Mouse (Mus musculus) fat pad, adult 2 months (tissue): ENCODE results near the gene Ap2a2.

Experiments
- DNase-seq: peaks from one replicate; pipeline ENCODE4 v3.0.0-alpha.2; 2011; ENCODE audit warnings: low read depth, low spot score; ENCODE audit errors: extremely low read depth

The Ap2a2 gene

DNA sequence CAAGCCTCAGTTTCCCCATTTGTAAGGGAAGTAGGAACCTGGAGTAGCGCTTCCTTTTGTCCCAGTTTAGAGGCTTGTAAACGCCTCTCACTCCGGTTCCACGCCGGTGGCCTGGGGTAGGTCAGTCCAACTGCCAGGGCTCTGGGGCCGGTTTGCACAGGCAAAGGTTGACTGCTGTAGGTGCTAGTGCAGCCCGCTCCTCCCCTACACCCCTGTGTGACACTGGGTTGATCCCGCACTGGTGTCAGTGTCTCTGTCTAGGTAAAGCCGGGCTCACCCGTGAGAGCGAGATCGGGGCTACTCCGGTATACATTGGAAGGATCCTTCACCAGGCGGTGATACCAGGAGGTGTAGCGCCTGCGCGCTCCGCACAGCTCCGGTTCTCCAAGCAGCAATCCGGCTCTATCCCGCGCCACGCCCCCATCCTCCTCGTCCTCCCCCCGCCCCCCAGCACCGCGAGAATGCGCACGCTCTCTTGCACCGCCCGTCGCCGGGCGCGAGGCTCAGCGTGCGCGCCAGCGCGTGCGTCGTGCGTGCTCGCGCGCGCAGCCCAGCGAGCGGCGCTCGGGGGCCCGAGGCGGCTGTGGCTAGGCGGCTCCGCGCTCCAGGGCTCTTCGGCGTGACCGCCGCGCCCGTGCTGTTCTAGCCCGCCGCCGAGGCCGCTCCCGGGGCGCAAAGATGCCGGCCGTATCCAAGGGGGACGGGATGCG lies at the start of gene Ap2a2:
Gene Ap2a2 (plus strand): TSS at position 492 of the 710 bp plus-strand sequence.
- no peak for DNase-seq

DNA sequence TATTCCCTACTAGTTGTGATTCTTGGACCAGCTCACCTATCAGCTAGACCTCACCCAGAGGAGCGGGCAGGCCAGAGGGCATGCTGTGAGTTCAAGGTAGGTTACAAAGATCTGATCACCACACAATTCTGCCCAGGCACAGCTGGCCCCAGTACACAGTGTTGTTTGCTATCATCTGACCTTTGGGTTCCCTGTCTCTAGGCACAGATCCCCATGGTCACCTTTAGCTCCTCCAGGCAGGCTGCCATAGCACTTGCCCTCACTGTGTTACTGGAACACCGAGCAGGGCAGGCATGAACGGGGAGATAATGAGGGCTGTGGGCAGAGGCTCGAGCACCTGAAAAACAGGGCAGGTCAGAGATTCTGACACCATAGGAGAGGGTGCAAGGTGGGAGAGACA lies 44.3 kb upstream of the Ap2a2 start:
- no peak for DNase-seq

DNA sequence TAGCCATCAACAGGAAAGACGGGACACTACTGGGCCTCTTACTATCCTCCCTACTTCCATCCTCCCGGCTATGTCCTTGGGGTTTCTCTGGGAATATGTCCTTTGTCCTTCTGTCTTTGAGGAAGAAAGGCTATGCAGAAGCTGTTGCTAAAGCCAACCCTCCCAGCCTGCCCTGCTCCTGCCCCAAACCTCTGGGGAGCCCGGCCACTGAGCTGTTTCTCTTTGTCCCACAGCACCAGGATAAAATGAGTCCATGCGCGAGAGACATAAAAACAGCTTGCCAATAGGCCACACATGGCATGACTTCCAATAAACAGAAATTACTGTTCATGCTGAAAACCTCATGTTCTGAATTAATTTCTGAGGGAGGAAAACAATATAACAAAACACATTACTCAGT lies 43.7 kb upstream of the Ap2a2 start:
- no peak for DNase-seq

DNA sequence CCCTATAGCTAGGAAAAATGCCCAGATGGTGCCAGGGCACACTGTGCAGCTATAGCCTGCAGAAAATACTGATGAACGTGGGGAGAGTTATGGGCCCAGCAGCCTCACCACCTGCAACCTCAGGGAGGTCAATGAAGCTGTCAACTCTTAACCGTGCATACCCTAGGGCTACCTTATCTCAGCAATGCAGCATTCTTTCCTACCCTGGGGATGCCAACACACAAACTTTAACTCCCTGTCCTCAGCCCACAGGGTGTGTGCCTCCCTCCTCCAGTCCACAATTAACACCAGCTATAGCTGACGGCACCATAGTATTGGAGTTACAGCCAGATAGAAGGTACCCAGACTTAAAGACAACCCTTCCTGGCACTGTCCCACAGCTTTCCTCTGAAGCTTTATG lies 43.0 kb upstream of the Ap2a2 start:
- DNase-seq, result no peak

DNA sequence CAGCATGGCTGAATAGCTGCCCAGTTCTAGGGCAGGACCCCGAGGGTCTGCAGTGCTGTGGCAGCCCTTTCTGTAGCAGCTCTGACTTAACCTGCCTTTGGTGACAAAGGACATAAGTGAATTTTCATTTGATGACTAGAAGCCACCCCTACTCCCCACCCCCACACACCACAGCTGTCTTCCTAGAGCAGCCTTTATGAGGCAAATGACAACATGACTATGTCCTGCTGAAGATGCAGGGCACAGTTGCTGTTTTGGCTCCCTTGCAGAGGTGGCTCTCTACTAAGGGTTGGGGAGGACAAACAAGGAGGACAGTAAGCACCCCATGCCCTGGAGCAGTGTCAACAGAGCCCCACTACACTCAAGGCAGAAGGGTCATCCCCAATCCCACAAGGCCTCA lies 42.2 kb upstream of the Ap2a2 start:
- no peak for DNase-seq

DNA sequence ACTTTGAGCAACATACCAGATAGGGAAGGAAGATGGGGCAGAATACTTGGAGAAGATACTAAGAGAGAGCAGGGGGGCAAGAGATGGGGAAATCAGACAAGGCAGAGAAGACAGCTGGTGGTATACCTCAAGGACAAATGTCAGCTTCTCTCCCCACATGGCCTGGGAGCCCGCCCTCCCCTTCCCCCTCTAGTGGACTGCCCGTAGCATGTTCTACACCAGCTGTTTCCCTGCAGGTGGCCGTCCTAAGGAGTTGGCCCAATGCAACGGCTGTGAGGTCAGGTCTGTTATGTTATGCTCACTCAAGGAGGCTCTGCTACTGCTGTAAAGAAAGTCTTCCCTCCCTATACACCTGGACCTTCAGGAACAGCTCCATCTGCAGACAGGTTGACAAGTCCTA lies 39.0 kb upstream of the Ap2a2 start:
- DNase-seq, result no peak

DNA sequence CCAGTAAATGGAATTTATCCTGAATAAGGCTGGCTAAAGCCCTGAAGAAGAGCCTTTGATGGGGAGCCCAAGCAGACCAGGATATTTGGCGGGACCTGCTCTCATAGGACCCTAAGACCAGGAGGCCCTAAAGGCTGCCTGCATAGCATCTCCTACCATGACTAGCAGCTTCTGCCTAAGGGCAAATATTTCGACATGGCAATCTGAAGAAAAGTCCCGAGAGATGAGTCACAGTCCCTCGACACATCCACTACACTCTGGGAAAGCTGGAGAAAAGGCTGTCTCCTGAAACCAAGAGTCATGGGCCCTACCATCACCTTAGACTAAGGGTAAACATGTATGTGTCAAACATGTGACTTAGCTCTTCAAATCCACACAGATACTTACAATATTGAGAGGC lies 37.7 kb upstream of the Ap2a2 start:
- no peak for DNase-seq

DNA sequence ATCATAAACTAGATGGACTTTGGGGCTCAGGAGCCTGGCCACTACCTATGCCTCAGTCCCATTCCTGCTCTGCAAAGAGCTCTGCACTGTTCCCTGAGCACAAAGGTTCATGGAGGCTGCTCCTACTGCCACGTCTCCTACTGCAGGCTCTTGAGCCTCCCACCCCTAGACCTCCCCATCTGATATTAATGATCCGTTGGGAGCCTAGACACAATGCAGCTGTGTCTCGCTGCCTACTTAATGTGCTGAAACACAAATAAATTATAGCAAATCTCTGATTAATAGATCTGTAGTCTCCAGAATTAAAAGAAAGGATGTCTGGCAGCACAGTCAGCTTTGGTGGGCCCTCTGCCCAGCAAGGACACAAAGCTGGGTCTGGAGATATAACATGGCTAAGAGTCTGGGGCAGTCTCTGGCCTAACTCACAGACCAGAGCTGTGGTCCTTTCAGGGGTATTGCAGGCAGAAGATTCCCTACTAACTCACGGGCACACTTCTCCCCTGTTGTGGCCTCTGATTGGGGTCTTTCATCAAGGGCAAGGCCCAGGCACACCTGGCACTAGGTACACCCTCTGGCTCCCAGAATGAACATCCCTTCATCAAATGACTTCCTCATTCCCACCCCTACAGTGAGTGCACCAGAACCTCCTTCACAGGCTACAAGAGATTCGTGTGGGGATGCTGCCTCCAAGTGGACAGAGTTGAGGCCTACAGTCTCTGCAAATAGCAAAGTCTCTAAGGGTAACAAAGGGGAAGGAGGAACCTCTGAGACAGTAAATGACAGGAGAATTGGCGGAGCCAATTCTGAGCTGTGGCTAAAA lies 37.0 kb upstream of the Ap2a2 start:
- DNase-seq, result no peak

DNA sequence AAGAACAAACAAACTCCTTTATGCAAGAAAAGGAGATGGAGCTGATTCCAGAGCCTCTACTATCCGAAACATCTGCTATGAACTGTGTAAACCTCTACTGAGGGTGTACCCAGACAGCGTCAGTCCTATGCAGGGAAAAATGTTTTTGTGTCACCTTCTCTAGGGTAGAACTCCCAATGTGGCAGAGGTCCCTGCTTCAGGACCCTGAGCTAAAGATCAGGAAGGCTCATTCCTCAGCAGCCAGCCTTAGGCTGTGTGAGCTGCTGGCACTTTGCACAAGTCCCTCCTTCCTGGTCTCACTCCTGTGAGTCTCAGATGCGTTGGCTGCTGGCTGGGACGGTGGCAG lies 36.4 kb upstream of the Ap2a2 start:
- DNase-seq, result no peak

DNA sequence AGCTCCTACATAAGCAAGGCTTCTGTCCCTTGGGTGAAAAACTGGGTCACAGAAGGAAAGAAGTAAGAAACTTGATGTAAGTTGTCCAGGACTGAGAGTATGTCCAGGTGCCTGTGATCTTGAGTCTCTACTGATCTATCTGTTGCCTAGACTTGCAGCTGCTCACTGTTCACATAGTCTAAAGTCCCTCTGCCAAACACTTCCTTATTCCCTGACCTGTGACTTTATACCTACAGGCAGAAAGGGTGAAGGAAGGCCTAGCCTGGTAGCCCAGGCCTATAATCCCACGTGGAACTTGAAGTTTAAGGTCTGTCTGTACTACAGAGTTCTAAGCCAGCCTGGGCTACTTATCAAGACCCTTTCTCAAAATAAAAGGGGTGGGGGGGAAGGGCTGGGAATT lies 26.4 kb upstream of the Ap2a2 start:
- DNase-seq, result no peak

DNA sequence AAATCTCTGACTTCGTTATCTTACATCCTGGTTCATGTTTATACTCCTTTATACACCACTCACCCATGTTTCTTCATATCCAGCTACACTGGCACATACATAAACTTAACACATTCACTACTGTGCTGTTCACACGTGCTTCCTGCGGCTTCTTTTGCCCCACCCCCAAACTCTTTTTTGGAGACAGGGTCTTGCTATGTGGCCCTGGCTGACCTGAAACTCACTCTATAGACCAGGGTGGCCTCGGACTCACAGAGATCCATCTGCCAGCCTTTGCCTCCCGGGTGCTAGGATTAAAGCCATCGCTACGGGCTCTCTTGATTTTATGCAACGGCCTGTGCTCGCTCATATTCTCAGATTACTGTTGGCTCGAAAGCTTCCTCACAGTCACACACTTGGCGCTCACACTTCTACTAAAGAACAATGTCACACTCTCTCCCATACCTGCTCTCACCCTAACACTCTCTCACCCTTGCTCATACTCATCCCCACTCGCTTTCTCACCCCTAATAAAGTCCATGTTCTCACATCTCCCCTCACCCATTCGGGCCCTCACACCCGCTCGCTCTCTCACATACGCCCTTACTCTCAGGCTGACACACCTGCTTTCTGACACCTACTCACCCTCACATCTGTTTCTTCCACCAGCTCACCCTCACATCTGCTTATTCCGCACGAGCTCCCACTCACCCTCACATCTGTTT lies 23.0 kb upstream of the Ap2a2 start:
- DNase-seq, result no peak

DNA sequence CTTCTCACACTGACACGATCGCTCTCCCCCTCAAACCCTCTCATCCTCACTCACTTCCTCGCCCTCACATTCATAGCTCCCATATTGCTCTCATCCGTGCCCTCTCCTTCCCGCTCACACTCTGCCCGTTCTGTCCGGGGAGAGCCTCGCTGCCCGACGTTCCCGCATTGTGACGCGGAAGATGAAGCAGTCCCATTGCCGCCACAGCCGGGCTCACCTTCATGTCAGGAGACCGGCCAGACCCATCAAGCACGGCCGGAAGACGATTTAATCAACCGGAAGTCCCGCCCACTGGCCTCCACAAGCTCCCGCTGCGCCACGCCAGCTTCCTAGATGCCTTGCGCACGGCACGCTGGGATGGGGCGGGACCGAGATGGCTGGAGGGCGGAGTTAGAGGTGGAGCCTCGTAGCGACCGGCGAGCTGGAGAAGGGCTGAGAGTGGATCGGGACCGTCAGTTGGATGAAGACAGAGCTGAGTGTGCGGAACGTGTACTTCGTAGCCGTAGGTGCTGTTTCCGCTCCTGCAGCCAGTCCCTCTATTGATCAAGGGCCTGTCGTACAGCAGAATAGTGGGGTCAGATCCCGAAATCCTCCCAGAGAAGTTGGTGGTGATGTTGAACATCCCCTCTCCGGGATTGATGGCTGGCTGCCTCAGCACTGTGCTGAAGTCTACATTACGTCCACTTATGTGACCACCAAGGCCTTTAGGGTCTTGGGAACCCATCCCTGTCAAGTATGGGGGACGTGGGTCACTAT lies 22.2 kb upstream of the Ap2a2 start, which contains the start of gene Chid1:
Gene Chid1 (minus strand): TSS at position 302 of the 756 bp plus-strand sequence.
- DNase-seq, result no peak

DNA sequence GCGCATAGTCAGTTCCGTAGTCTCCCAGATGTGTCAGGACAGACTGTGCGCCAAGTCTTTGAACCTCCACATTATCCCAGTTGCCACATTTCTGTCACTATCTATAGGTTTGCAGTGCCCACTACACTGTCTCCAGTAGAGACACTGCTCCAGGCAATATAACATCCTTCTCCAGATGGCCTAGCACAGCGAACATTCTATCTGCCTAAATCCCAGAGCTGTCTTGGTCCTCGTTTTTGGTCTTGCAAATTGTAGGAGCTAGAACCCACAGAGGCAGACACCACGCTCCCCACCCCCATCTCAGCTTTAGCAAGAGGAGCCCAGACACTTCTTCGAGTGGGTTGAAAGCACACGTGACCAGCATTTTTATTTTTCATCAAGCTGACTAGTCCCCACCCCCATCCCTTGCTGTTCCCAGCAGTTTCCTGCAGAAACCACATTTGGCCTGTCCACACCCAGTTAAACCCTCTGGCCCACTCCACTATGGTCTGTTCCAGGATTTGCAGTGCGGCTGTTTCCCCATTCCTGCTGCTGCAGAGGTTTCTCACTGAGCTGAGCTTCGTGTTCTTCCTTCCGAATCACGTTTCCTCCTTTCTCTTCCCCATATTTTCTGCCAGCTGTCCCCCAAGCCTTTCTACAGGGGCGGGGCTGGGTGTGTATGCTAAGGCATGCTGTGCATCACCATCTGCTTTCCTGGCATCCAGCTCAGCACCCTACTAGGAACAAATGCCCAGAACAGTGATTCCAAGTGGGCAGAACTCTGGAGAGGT lies 21.5 kb upstream of the Ap2a2 start:
- DNase-seq, result no peak

DNA sequence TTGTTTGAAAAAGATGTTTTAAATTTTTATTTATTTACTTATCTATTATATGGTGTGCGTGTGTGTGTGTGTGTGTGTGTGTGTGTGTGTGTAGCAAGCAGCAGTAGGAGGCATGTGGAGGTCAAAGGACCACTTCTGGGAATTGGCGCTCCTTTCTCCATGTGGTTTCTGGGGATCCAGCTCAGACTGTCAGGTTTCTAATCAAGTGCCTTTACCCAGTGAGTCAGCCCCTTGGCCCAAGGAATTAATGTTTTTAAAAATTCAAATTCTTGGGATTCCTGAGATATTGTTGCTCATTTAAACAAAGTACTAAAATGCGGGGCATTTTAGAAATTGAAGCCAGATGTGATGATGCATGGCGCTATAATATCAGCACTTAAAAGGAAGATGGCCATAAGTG lies 20.3 kb upstream of the Ap2a2 start:
- DNase-seq, result no peak

DNA sequence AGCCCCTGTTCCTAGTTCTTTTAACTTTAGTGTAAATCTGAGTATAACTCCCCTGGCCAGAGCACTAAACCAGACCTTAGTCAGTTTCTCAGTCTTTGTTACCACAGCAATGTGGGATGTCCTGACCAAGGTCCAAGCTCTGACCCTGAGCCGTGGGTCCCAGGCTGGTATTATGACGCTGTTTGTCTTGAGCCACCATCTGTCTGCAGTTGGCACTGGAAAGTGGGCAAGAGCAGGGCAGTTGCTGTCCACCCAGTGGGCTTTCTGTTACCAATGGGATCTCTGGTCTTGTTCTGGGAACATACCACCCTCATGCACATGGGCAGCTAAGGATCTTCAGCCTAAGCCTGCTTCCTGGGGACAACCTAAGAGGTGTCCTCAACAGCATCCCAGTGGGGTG lies 19.4 kb upstream of the Ap2a2 start:
- DNase-seq, result no peak

DNA sequence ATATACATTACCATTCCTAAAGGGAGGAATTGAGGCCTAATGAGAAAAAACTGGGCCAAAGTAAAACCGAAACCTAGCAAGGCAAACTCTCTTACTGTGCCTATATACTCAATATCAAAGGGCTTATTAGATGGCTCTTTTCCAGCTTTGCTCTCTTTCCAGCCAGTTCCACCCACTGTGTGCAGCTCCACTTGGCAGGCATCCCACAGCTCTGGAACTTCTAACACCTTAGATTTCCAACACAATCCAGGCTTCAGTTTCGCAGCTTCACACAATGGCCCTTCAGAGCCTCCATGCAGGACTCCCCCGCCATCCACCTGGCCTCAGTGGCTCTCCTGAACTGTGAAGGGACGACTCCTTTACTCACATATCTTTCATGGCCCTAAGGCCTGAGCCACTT lies 17.3 kb upstream of the Ap2a2 start:
- DNase-seq, result no peak

DNA sequence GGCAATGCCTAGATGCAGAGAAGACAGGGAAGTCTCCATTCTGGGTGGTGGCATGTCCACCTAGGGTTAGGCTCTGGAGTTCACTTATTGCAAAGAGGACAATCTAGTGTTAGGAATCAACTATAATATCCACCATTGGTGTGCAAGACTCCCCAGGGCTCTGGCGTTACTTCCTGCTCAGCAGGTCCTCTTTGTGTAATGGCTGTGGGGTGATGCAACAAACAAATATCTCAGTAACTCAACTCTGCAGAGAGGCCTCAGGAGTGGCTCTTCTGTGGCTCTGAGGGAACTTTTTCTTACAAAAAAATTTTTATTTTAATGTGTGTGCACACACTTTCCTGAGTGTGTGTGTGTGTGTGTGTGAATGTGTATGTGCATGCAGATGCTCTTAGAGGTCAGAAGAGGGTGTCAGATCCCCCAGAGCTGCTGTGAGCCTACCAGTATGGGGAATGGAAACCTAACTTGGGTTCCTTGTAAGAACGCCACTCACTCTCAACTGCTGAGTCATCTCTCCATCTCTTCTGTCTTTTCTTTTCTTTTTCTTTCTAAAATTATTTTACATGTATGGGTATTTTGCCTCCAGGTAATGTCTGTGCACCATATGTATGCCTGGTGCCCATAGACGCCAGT lies 12.4 kb upstream of the Ap2a2 start:
- DNase-seq, result no peak

DNA sequence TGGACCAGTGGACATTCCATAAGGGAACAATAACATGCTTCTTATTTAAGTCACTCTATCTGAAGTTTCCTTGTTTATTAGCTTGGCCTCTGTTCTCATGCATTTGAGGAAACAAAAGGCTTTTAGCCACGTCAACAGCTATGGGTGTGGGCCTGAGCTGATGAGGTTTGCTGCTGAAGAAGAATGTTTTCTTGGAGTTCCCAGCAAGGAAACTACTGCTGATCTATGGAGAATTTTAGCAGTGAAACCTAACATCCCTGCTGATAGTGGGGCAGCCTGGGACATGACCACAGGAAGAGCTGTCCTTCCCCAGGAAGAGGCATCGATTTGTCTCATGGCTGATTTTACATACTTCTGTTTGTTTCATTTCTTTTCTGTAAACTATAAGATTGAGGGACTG lies 11.5 kb upstream of the Ap2a2 start:
- DNase-seq, result no peak

DNA sequence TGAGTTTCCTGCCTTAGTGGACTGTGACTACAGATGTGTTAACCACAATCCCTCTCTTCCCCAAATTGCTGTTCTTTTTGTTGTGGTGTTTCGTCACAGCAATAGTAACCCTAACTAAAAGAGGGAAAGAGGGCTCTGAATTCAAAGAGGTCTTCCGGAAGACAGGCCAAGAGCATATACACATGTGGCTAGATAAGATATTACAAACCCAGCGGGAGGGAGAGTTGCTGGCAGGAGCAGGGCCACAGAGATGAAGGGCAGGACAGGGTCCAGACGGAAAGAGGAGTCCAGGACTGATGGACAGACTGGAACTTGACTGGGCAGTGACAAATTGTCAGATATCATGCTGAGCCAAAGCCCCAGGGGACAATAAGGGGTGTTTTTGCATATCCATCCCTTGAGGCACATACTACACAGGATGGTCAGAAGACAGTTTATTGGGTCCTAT lies 3.6 kb upstream of the Ap2a2 start:
- DNase-seq, result no peak

DNA sequence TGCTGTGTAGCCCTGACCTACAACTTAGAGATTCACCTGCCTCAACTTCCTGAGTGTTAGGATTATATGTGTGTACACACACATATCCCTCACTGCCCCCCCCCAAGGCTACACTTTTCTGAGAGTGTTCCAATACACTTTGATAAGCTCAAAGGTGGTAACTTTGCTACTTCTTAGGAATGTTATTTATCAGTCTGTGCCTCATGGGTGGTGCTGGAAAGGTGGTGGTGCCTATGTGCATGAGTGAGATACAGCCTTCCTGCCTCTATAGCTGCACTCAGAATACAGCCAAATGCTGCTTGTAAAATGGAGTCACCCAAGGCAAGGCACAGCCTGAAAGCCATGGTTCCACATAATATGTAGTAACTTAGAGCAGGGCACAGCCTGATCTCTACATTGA lies 3.0 kb upstream of the Ap2a2 start:
- no peak for DNase-seq
